Mouse (Mus musculus): ENCODE results near the gene Tmprss4.

The Tmprss4 gene

DNA sequence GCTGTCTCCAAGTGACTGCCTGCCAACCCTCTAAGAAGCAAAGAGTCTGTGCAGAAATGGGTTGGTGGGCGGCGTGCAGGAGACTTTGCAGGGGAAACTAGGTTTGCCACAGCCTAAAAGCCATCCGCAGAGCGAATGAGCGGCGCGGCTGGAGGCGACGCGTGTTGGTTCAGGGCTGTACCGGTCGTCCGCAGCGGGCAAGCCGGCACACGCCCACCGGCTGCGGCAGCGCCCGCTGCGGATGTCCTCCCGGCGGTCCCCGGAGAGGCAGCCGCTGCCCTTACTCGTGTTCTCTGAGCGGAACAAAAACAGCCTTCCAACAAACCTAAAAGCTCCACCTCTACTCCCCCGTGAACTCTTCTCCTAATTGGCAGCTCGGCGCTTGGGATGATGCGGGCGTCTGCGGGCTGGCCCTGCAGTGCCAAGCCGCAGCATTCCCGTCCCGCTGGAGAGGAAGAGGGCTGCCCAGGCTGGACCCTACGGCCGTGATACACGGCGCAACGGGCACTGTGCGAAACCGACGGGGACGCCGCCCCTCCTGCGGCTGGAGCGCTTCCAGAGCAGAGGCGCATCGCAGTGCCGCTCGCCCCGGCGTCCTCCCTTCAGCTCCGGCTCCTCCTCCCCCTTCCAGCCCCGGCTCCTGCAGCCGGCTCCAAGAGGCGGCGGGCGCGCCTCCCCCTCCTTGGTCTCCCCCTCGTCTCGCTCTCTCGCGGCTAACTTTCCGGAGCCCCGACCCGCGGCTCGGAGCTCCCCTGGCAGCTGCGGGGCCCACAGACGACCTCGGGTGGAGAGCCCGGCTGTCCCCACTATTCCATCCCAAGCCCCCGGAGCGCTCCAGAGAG lies 65.5 kb downstream of the Tmprss4 start, which contains the start of gene Scn4b:
TSS of gene Scn4b (plus strand) at position 205 of the 842 bp plus-strand sequence.
- DNase-seq (ENCODE audit: low spot score in 2 of 2): peak in 1 of 2 experiments; percentile 31

DNA sequence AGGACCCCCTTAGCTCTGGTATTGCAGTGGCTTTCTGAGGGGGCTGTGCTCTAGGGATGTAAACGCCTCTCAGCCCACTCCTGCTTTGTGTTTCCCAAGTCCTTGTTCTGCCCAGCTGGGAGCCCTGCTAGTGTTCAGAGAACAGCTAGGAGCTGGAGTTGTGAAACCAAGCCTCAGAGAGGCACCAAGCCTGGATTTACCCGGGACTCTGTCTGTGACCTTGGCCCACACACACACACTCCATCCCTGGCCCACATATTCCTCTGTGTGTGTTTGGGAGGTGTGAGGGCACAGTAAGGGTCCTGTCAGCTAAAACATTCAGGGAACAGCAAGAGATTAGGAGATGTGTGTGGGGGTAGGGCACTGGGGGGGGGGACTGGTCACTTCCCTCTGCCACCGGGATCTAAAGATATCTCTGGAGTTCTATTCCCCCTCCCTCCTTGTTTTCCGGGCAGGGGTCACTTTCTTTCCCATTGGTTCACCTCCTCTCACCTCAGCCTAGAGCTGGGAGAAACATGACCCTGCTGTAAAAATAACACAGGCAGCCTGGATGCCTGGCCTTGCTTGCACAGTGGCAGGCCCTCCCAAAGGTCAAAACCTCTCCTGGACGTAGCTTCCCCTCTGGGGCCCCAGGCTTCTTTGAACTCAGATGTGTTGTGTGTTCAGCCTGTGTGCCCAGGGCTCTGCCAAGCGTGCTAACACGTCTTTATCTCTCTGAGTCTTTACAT lies 67.3 kb downstream of the Tmprss4 start:
- DNase-seq (ENCODE audit: low spot score in 2 of 2): no peak

DNA sequence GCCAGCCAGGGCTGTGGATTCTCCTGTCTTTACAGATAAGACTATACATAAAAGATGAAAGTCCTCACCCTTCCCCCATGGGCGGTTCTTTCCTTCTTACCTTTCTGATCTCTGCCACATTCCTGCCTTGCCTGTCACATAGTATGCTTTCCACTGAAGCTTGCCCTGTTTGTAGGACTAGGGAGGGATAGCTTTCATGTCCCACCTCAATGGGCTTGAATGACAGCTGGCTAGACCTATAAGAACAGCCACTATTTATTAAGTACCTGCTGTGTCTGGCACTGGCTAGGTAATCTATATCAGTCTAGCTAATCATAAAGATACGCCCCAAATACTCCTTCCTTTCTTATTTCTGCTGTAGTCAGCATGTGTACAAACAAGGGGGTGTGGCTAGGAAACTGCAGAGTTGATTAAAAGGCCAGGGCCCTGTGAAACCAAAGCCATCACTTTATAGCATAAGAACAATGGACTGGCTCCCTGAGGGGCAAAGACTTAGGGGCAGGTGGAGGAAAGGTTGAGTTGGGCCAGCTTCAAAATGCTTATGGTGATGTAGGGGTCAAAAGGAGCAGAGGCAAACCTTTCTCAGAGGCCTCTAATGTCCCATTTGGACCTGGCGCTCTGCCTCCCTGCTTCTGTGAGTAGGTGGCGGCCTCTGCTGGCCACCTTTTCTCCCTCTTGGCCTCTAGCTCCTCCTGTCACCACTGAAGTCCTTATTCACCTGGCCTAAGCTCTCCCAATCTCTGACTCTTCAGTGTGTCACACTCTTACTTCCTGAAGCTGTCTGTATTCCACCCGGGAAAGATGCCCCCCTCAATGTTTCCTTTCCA lies 70.2 kb downstream of the Tmprss4 start:
- DNase-seq (ENCODE audit: low spot score in 2 of 2): peak; percentile 55 to 68

GRCm38 (mm10) chr9:45130119-45130518 lies 73.8 kb downstream of the Tmprss4 start:
- no peak for DNase-seq (ENCODE audit: low spot score in 2 of 2)

DNA sequence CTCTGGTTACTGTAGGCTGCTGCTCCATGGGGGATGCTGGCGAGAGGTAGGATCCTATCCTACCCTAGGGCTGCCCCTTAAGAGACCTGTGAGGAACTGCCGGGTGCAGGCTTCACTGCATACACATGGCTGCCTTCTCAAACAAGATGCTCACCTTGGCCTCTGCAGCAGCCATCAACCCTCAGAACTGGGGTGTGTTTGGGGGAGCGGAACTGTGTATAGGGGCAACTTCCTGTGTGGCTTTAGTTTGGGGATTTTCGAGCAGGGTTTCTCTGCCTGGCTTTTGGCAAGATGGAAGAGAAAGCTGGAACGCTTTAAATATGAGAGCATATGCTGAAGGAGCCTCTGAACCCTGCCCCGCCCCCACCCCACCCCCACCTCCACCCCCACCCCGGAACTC lies 77.0 kb downstream of the Tmprss4 start:
- no peak for DNase-seq (ENCODE audit: low spot score in 2 of 2)

GRCm38 (mm10) chr9:45125211-45125610 lies 78.7 kb downstream of the Tmprss4 start:
- no peak for DNase-seq (ENCODE audit: low spot score in 2 of 2)
